Mouse (Mus musculus) lung, postnatal 0 days (tissue): ENCODE measurements around the gene Micu2.

Source experiments
- CTCF ChIP-seq: IDR thresholded peaks from 2 replicates; pipeline ENCODE4 v1.5.1; 2016; ENCODE audit warnings: antibody characterized with exemption, mild to moderate bottlenecking
- EP300 ChIP-seq: IDR thresholded peaks from 2 replicates; pipeline ENCODE4 v1.6.1; 2016; ENCODE audit warnings: antibody characterized with exemption, mild to moderate bottlenecking, control low read depth

- TF ChIP-seq CTCF (peak; percentile 88), EP300 (peak; percentile 76)
These were observed 88.5 kb downstream of the Micu2 start for GRCm38 (mm10) chr14:57910501-57911068.
